Mouse (Mus musculus): Measurements from ENCODE around the gene Fcgrt. TPM values are rescaled to one million over a fixed set of nuclear protein-coding genes. Genes with fewer than 3 reads are reported as not detected.

Fcgrt gene
- polyA plus RNA-seq, 1 experiment from 2014 or later = 43.6 TPM

DNA sequence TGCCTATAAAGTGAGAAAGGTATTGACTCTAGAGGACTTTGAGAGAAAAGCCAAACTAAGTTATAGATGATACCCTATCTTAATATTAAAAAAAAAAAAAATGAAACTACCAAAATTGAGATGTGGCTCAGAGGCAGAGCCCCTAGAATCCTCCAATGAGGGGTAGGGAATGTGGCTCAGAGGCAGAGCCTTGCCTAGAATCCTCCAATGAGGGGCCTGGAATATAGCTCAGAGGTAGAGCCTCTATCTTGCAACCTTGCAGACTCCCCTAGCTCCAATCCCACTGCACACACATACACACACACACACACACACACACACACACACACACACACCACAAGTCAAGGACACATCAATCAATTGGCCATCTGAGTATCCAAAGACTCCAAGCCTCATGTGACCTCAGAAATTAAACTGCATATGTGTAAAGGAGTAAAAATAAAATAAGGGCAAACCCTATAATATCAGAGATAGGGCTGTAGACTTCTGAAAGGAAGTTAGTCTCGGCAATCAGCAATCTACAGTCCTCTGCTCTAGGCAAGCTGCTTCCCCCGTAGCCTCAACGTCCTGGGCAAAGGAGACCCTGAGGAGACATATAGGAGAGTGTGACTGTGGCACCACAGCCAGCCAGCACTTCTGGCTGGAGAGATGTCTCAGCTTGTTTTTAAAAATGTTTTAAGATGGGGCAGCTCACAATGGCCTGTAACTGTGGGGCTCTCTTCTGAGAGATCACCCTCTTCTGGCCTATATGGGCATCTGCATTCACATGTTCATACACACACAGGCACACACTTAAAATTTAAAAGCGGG lies 36.3 kb downstream of the Fcgrt start:
- Histone ChIP-seq H3K27ac (replicated peaks) (no peak overlapping the region), H3K4me2 (no peak overlapping the region), H3K4me1 (replicated peaks) (peaks cover 32% of the 10 kb centered on the region), H3K4me3 (replicated peaks) (no peak overlapping the region), H3K9me3 (replicated peaks) (no peaks in the 10 kb centered on the region), H3K36me3 (replicated peaks) (no peaks in the 10 kb centered on the region), H3K9ac (no peak overlapping the region), H3K27me3 (no peaks in the 10 kb centered on the region)
- no peak for ATAC-seq (ENCODE audit: insufficient read depth)
- WGBS (ENCODE audit: insufficient replicate concordance) = 33% methylated on average over 4 of the region's 4 CpGs

GRCm38 (mm10) chr7:45062239-45062835 lies 41.3 kb downstream of the Fcgrt start, which contains the start of the genes Nosip and Prrg2:
TSS of gene Nosip (plus strand) at chr7:45062429.
TSS of gene Prrg2 (minus strand) at chr7:45062677.
- peak; percentile 89 for ATAC-seq (ENCODE audit: insufficient read depth)
- Histone ChIP-seq H3K4me2 (peak within 1 kb of the TSS; percentile 73), H3K27me3 (no peaks in the 10 kb centered on the region), H3K9me3 (replicated peaks) (no peaks in the 10 kb centered on the region), H3K9ac (peak within 1 kb of the TSS; percentile 75), H3K4me3 (replicated peaks) (peak within 1 kb of the TSS; percentile 81), H3K27ac (replicated peaks) (peak within 1 kb of the TSS; percentile 91), H3K4me1 (replicated peaks) (peaks cover 38% of the 10 kb centered on the region), H3K36me3 (replicated peaks) (0 out of 2 replicates have a peak, but pooled peaks cover 2% of the 10 kb centered on the region)
- WGBS (ENCODE audit: insufficient replicate concordance) = under 1% methylated on average over 31 of the region's 31 CpGs

DNA sequence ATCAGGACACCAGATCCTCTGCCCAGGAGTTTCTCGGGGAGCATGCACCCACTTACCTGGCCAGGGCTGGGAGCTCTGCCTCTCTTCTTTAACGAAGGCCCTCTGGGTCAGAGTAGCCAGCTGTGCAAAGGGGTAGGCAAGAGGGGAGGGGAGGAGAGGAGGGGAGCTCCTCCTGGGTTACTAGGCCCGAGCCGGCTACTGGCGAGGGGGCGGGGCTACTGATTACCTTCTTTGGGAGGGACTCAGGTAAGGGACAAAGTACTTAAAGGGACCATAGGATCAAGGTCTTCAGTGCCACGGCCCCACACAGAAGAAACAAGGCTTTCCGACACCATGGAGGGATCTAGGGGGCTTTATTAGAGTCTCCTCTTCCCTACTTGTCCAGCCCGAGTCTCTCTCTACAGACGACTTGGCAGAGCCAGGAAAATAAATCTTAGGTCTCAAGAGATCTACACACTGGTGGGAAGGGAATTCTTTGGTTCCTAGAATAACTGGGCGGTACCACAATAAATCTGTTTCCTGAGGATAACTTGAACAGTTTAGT lies 42.0 kb downstream of the Fcgrt start:
- 28% methylated on average over 11 of the region's 11 CpGs for WGBS (ENCODE audit: insufficient replicate concordance)
- Histone ChIP-seq H3K36me3 (replicated peaks) (0 out of 2 replicates have a peak, but pooled peaks cover 2% of the 10 kb centered on the region), H3K9me3 (replicated peaks) (no peaks in the 10 kb centered on the region), H3K4me1 (replicated peaks) (peaks cover 38% of the 10 kb centered on the region), H3K4me2 (peak overlapping the region; percentile 73), H3K27me3 (no peaks in the 10 kb centered on the region), H3K9ac (peak overlapping the region; percentile 75), H3K4me3 (replicated peaks) (peak overlapping the region; percentile 81), H3K27ac (replicated peaks) (peak overlapping the region; percentile 91)
- peak; percentile 24; the same call in 1 of the 2 replicates for ATAC-seq (ENCODE audit: insufficient read depth)

DNA sequence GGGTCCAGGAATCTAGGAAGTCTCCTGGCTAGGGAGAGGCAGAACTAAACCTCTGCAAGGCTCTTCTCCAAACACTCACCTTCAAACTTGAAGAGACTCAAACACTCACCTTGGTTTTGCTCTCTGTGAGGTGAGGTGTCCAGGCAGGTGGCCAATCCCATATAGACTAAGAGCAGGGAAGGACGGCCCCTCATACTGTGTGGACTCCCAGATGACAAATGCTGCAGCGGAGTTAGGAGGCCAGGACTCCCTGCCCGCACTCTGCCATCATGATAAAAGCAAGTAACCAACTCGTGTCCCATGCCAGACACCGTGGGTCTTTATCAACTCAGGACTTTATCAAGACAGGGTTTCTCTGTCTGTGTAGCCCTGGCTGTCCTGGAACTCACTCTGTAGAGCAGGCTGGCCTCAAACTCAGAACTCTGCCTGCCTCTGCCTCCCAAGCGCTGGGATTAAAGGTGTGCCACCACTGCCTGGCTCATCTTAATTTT lies 43.0 kb downstream of the Fcgrt start:
- Histone ChIP-seq H3K4me3 (replicated peaks) (no peak overlapping the region), H3K4me2 (peak overlapping the region; percentile 73; the same call in 1 of the 2 replicates), H3K27ac (replicated peaks) (0 out of 2 replicates have a peak overlapping the region, but pooled peaks have one; percentile 30), H3K9ac (no peak overlapping the region), H3K36me3 (replicated peaks) (0 out of 2 replicates have a peak, but pooled peaks cover 2% of the 10 kb centered on the region), H3K9me3 (replicated peaks) (no peaks in the 10 kb centered on the region), H3K4me1 (replicated peaks) (peaks cover 38% of the 10 kb centered on the region), H3K27me3 (no peaks in the 10 kb centered on the region)
- no peak for ATAC-seq (ENCODE audit: insufficient read depth)
- 52% methylated on average over 6 of the region's 6 CpGs for WGBS (ENCODE audit: insufficient replicate concordance)

DNA sequence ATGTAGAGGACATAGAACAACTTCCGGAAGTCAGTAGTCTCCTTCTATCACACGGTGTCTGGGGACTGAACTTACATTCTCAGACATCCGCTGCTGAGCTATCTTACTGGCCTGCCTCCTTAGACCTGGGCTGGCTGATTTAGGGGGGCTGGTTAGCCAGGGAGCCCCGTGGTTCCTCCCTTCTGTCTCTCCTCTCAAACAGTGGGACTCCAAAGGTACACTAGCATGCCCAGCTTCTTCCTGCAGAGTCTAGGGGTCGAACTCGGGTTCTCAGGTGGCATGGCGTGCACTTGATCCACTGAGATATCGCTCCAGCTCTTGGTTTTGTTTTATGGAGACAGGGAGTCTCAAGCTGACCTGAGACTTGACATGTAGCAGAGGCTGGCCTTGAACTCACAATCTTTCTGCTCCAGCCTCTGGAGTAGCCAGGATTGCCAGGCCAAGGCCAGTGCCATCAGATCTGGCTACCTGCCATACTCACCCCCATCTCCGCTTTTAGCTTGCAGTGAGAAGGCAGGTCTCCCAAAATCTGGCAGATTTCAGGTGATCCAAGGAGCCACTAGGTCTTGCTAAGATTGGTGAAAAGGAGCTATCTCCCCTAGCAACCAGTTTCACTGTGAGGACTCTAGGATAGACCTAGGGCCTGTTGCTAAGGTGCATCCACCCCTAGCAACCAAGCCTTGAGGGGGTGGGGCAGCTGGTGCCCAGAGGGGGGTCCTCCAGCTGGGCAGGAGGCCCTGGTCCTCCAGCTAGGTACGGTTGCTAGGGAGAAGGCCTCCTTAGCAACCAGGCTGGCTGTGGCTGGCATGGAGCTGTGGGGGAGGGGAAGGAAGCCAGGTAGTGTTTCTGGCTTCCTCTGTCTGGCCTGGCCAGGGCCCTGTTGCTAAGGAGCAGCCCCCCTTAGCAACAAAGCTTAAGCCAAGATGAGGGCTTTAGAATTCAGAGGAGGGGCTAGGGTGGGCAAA lies 44.8 kb downstream of the Fcgrt start:
- no peak overlapping the region for H3K9ac ChIP-seq
- H3K9me3 ChIP-seq (replicated peaks) = no peaks in the 10 kb centered on the region
- 0 out of 2 replicates have a peak, but pooled peaks cover 2% of the 10 kb centered on the region for H3K36me3 ChIP-seq (replicated peaks)
- ATAC-seq (ENCODE audit: insufficient read depth) = no peak
- no peak overlapping the region for H3K4me3 ChIP-seq (replicated peaks)
- no peak overlapping the region for H3K4me2 ChIP-seq
- 68% methylated on average over 10 of the region's 10 CpGs for WGBS (ENCODE audit: insufficient replicate concordance)
- no peaks in the 10 kb centered on the region for H3K27me3 ChIP-seq
- H3K27ac ChIP-seq (replicated peaks) = no peak overlapping the region
- peaks cover 42% of the 10 kb centered on the region for H3K4me1 ChIP-seq (replicated peaks)

GRCm38 (mm10) chr7:45056972-45057348 lies 46.7 kb downstream of the Fcgrt start:
- no peak overlapping the region for H3K27ac ChIP-seq (replicated peaks)

DNA sequence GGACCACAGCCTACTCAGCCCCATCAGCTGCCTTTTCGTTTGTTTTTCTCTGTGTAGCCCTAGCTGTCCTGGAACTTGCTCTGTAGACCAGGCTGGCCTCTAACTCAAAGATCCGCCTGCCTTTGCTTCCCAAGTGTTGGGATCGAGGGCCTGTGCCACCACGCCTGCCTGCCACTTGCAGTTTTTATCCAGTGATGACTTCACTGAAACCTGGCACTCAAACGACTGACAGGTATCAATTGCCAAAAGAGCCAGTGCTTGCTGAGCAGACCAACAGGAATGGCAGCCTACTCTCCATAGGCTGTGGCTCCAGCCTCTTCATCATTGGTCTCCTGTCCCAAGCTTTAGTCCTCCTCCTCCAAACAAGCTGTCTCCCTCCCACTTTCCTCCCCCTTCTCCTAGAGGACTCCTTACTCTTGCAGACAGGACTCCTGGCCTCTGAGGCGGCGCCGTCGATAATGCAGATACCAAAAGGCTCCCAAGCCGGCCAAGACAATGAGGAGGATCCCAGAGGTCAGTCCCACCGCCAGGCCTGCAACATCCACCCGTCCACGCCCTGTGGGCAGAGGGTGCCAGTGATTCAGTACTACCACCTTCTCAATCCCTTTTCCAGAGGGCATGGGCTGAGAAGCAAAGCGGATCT lies 47.2 kb downstream of the Fcgrt start:
- no peak for ATAC-seq (ENCODE audit: insufficient read depth)
- Histone ChIP-seq H3K27me3 (no peaks in the 10 kb centered on the region), H3K9ac (no peak overlapping the region), H3K4me1 (replicated peaks) (peaks cover 51% of the 10 kb centered on the region), H3K27ac (replicated peaks) (no peak overlapping the region), H3K4me3 (replicated peaks) (no peak overlapping the region), H3K4me2 (no peak overlapping the region), H3K9me3 (replicated peaks) (no peaks in the 10 kb centered on the region), H3K36me3 (replicated peaks) (0 out of 2 replicates have a peak, but pooled peaks cover 2% of the 10 kb centered on the region)
- 68% methylated on average over 14 of the region's 14 CpGs for WGBS (ENCODE audit: insufficient replicate concordance)

More at GRCm38 (mm10) chr7:45056972-45057348, 46.7 kb downstream of the Fcgrt start:
- Histone ChIP-seq H3K9me3 (replicated peaks) (no peaks in the 10 kb centered on the region), H3K9ac (no peak overlapping the region), H3K36me3 (replicated peaks) (0 out of 2 replicates have a peak, but pooled peaks cover 2% of the 10 kb centered on the region), H3K4me3 (replicated peaks) (no peak overlapping the region), H3K4me2 (no peak overlapping the region), H3K4me1 (replicated peaks) (peaks cover 51% of the 10 kb centered on the region), H3K27me3 (no peaks in the 10 kb centered on the region)
- ATAC-seq (ENCODE audit: insufficient read depth) = no peak

DNA sequence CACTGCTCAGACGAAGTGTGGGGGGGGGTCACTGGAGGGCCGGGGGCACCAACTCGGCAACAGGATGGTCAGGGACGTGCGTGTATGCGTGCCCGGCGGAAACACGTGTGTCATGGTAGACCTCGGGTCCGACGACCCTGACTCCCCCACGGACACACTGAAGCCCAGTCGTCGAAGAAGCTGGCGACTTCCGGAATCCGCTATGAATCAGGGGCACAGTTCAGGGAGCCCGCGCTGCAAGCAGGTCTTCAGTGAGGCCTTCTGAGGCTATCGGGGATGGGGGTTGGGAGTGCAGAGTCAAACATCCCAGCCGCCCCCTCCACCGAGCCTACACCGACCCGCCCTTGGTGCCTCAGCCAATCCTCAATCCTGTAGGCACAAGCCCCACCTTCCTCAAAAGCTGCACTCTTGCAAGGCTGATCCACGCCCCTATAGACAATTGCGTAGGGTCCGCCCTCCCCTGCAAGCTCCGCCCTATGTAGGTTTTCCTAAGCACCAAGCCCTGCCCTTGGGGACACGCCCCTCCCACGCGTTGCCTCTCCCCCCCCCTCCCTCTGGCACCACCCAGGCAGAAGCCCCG lies 49.6 kb downstream of the Fcgrt start:
- peak; percentile 88 for ATAC-seq (ENCODE audit: insufficient read depth)
- Histone ChIP-seq H3K4me3 (replicated peaks) (peak overlapping the region; percentile 75), H3K9me3 (replicated peaks) (no peaks in the 10 kb centered on the region), H3K4me2 (peak overlapping the region; percentile 94), H3K4me1 (replicated peaks) (peaks cover 51% of the 10 kb centered on the region), H3K27me3 (no peaks in the 10 kb centered on the region), H3K27ac (replicated peaks) (peak overlapping the region; percentile 91), H3K9ac (peak overlapping the region; percentile 67), H3K36me3 (replicated peaks) (peaks cover 20% of the 10 kb centered on the region)
- under 1% methylated on average over 33 of the region's 33 CpGs for WGBS (ENCODE audit: insufficient replicate concordance)

GRCm38 (mm10) chr7:45053117-45053930 lies 50.3 kb downstream of the Fcgrt start:
- ATAC-seq (ENCODE audit: insufficient read depth) = peak; percentile 41
- Histone ChIP-seq H3K4me3 (replicated peaks) (peak overlapping the region; percentile 75), H3K4me1 (replicated peaks) (peaks cover 51% of the 10 kb centered on the region), H3K9me3 (replicated peaks) (no peaks in the 10 kb centered on the region), H3K4me2 (peak overlapping the region; percentile 94), H3K27ac (replicated peaks) (peak overlapping the region; percentile 91), H3K27me3 (no peaks in the 10 kb centered on the region), H3K36me3 (replicated peaks) (peaks cover 27% of the 10 kb centered on the region), H3K9ac (peak overlapping the region; percentile 67)
- WGBS (ENCODE audit: insufficient replicate concordance) = under 1% methylated on average over 45 of the region's 59 CpGs

Measured in liver, embryonic 15.5 days (tissue).